Mouse (Mus musculus): ENCODE measurements at regions not wholly inside any gene's neighbourhood (a gene's known extent, or its start where the extent isn't known, plus 50 kb on each side); places are given as distances from the start of the nearest gene placed in this dataset.
A peak's percentile ranks its signal among the peaks of the same experiment; 100 is the strongest.

DNA sequence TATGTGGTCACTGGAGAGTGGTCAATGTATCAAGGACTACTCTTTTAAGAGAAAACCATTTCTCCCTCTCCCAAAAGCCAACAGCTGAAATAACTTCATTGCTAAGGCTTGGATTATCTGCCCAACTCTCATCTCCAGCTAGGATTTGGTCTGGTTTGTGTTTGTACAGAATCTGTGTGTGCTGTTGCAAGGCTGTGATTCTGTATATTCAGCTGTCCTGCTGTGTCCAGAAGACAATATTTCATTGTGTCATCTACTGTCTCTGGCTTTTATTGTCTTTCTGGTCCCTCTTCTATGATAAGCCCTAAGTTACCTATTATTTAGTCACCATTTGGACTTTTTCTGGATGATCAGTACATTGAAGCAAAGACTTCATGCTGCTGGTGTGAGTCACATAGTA, 110.9 kb downstream of the Cenpc1 start:
- no peak for DNase-seq (ENCODE audit: extremely low spot score)

DNA sequence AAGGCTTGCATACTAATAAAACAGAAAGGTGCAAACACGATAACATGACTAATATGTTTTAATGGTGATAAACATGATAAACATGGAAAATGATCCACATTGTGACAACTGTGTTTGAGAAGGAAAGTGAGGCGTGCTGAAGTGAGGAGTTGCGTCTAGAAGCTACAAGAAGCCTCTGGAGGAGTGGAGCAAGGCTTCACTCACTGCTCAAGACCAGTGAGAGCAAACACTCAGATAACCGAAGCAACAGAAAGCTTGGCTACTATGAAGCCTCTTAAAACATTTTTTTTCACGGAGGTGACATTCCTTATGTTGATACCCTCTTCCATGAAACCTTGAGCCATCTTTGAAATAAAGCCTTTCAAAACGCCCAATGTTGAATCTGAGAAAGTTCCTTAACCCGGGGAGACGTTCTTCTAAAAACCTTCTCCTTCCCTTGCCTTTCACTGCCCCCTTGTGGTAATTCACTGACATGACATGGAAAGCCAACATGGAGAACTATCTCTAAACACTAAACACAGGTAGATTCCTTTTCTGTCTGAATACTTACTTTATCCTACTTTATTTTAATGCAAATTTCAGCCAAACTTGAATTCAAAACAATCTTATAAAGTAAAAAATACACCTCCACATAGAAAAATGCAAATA, 128.6 kb downstream of the Cenpc1 start:
- DNase-seq (ENCODE audit: extremely low spot score): peak; percentile 58

DNA sequence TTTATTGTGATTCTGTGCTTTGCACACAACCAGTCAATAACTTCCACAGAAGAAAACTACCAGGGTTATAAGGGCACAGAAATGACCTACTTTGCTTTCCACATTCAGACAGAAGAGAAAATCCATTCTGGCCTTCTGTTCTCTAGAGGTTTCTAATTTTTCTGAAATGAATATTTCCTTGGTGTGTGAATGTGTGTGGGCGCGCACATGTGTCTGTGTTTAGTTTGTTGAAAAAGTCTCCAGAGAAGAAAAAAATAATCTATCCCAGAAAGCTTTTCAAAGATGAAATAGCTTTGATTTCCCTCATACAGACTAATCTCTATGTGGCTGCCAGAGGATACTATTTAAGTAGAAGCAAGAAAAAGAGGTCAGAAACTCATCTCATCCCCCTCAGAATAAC, 147.1 kb downstream of the Cenpc1 start:
- DNase-seq (ENCODE audit: extremely low spot score): no peak

DNA sequence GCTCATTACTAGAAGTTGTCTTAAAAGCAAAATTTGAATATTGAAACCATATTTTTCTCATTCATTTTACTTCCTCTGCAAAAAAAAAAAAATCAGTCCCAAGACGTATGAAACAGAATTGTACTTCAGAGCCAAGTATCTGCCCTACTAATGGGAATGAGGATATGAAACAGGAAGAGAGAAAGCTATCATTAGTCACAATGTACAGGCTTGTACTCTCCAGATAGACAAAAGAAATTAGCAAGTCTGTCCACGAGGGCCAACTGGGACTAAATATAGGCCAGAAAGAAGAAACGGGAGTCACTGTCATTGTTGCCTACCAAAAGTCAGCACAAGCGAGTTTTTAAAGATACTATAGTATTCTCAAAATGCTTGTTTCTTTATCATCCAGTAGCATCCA, 150.4 kb downstream of the Cenpc1 start:
- DNase-seq (ENCODE audit: extremely low spot score): no peak

DNA sequence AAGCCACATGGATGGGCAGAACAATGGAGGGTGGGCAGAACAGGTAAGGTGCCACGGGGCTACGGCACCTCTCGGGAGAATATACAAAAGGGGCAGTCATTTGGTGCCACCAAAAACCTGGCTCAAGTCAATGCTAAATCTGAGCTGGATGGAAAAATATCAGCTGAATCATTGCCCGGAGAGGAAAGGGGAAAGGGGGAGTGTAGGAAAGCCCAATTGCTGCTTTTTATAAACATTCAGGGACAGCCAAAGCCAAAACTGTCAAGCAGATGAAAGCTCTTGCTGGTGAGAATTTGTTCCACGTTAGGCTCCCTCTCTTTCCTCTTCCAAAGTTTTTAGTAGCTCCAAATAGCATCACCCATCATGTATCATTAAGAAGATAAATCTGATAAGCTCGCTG, 168.9 kb downstream of the Cenpc1 start:
- no peak for DNase-seq (ENCODE audit: extremely low spot score)

DNA sequence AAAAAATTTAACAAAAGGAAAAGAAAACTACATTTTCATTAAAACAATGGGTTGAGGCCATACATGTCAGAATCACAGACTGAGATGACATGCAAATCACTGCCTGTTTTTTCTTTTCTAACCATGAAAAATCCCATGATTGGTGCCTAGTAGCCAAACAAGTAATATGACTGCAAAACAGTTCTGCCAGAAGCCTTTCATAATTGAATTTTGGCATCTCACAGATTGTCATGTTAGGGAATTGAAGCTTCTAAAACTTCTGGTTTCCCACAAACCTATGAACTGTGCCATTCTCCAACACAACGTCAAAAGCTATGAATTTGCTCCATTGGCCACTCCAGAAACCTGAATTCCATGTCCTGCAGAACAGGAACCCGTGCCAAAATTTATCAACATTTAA, 169.6 kb downstream of the Cenpc1 start:
- DNase-seq (ENCODE audit: extremely low spot score): no peak

DNA sequence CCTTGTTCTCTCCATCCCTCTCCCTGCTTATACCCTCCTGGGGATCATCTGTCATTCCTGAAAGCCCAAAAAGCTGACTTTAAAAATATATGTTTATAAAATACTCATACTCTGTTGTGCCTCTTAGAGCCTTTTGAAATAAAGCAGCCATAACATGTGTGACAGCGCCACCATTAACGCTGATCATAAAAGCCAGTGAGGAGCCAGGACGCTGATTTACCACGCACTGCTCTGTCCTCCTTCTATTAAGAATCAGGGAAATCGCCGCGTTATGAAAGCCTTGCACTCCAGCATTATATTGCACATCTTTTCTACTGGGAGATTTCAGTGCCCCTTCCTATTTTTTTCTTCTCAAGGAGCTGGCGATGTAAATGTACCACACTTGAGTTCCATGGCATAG, 195.1 kb downstream of the Cenpc1 start:
- DNase-seq (ENCODE audit: extremely low spot score): no peak

DNA sequence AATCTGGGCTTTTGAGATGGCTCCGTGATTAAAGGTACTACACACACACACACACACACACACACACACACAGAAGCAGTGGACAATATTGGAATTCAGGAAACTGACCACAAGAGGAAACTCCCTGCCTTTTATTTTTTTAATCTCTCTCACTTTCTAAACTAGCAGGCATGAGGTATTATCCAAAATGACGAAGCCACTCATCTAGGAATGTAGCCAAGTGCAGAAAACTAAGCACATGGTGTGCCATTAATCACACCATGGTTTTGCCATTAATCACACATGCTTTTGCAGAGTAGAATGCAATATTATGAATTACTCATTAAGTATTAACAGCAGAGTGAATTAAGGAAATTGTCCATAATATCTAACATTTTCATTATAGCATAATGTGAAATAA, 232.8 kb downstream of the Cenpc1 start:
- no peak for DNase-seq (ENCODE audit: extremely low spot score)

DNA sequence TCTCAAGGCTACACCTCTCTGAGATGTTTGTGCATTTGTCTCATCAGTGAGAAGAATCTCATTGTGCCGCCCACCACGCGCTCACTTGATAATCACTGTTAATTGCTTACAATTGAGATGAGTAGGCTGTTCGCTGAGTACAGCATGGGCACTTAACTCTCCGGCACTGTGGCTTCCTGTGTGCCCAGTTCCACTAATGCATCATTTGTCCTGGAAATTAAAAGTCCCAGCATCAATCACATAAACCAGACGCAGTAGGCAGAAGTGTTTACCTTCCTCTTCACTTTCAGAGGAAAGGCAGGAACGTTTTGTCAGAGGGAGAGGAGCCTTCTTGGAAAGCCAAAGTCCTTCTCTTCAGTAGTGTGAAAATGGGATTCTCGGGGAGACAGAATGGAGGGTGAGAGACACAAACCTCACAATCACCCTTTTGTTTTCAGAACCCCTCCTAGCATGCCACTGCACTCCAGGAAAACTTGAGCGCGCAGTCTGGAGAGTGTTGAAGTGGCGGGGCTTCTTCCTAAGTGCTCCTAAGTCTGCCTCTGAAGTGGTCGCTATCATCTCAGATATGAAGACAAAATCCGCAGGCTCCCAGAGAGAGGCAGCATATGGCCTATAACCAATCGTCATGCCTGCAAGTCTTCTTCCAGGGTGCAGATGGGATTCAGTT, 269.7 kb downstream of the Cenpc1 start:
- no peak for DNase-seq (ENCODE audit: extremely low spot score)

DNA sequence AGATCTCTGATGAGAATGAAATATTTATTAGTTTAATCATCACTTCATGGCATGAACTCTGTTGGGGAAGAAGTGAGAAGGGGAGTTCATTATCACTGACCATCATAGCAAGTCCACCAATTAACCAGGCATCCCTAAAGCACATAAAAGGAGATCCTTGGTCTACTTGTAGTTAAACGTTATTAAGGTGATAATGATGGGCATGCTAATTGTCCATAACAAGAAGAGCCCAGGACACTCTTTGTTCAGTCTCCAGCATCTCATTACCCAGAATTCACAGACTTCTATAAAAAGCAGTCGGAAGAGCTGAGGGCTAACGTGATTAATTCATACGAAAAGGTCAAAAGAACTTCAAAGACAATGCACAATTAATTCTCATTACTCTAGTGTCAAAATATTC, 272.2 kb downstream of the Cenpc1 start:
- DNase-seq (ENCODE audit: extremely low spot score): no peak

DNA sequence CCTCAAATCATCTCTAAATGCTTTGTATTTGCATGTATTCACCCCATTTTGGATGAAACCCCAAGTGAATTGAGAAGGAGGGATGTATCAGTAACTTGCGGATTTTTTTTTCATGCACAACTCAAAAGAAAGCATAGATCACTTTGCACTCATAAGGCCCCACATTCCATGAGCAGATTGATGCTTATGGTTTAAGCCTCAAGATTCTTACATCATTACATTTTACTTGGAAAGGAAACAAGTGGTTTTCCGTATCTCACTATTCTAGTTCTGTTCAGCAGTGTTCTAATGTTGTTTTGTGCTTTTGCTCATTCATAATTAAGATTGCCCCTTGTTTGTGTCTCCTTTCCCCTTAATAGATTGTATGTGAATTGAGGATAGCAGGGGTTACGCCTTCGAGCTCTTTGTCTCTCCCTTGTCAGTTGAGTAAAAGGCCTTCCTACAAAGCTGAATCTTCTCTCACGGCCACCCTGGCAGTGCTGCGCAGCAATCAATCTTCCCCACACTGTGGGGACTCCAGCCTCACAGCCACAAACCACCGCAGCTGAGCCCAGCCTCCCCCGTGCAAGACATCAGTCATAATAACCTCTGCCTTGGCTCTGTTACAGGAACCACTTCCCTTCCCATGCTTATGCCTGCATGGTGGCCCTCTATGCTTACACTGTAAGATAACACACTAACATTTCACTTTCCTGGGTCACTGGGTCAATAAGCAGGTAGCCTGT, 284.5 kb downstream of the Cenpc1 start:
- DNase-seq (ENCODE audit: extremely low spot score): peak; percentile 23

DNA sequence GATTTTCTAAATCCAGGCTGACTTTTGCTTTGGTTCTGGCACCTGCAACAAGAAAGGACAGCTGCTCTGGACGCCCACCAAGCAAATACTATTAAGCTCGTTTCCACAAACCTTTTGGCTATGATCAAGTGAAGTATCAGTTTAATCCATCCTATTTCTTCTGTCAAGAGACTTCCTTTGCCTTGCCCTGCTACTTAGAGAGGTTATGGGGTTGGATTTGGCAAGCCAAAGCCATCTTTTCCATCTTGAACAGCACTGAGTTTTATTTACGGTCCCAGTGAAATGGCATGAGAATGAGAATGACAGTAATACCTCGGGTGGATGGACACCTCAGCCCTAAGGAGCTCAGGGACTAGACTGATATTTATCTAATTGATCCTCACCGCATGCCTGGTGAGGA, 285.4 kb downstream of the Cenpc1 start:
- DNase-seq (ENCODE audit: extremely low spot score): no peak

DNA sequence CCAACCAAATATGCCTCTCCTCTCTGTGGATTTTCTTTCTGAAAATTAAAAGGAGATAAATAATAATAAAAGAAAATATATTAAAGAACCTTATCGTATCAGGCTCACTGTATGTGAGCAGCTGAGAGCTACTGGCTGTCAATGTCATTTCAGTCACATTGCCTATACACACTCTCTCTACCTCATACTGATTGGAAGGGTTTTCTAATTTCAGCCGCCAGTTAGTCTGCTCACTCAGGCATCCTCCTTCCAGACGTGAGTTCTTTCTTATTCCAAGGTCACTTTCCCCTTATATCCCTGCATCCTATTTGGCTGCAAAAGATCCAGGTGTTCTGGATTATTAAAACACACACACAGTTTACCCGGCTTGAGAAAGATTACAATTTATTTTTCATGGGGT, 286.2 kb downstream of the Cenpc1 start:
- DNase-seq (ENCODE audit: extremely low spot score): no peak

DNA sequence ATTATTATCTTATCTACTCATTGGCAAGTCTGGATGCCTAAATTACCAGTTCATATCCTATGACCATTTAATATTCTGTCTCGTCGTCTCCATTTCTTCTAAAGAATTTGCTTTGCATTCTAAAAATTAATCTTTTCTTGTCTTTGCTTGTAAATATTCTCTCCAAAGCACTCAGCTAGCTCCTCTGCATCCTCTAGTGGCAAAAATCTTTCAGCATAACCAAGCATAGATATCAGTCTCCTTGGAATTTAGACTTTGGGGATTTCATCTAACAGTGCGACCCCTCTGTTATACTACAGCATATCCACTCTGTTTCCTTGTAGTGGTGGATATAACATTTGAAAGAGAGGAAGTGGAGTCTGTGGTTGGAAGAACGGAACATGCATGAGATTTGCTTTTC, 292.7 kb downstream of the Cenpc1 start:
- DNase-seq (ENCODE audit: extremely low spot score): no peak

DNA sequence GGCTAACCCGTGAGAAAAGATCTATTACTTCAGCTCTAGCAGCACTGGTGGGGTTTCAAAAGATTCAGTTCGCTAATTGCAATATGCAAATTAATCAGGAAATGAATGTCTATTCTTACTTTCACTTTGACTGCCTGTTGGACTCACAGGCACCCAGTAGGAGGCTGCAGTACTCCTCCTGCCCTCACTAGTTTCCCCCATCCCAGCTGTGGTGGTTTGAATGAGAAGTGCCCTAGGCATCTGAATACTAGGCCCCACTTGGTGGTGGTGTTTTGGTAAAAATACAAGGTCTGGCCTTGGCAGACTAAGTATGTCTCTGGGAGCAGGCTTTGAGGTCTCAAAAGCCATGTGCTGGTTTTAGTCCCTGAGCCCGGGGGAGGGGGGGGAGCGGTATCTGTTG, 293.3 kb downstream of the Cenpc1 start:
- DNase-seq (ENCODE audit: extremely low spot score): no peak

DNA sequence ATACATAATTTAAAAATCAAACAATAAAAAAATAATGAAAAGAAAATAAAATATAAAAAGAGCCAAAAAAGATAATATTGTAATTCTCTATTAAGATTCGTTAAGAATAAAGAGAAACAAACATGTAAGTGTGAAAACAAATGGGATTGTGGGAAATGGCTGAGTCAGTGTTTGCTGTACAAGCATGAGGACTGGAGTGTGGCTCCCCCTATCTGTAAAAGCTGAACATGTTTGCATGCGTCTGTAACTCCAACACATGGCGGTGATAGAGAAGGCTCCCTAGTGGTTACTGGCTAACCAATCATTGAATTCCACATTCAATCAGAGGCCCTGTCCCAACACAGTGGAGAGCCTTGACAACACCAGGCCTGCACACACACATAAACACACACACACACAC, 298.2 kb downstream of the Cenpc1 start:
- DNase-seq (ENCODE audit: extremely low spot score): no peak

DNA sequence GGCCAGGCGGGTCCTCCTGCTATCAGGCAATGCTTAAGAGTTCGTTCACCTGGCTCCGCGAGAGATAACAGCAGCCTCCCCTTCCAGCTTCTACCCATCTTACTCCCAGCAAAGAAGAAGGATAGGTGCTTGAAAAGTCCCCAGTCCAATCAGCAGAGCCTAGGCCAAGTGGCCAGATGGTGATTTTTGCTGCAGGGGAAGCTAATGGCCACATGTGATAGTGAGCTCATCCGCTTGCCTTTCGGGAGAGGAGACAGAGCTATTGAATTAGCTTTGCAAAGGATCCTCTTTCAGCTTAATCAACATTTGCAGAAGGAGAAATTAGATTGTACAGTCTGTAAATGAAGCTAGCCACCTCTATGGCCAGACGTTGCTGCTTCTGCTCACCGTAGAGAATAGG, 308.7 kb downstream of the Cenpc1 start:
- no peak for DNase-seq (ENCODE audit: extremely low spot score)

DNA sequence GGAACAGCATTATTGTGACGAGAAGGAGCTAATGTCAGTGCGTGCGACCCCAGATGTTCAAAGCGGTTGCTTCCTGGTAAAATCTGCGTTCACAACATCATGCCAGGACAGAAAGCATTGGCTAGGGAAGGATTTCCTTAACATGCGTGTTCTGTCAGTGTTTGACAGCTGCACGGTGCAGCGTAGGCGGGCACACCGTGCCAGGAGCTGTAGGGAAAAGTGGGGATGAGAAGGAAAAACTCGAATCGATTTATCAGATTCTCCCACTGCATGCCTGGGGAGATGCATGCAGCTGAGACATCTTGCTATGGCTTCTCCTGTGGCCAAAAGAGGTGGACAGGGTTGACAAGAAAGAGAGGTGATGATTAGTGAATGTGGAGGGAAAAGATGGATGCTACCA, 311.2 kb downstream of the Cenpc1 start:
- DNase-seq (ENCODE audit: extremely low spot score): no peak

DNA sequence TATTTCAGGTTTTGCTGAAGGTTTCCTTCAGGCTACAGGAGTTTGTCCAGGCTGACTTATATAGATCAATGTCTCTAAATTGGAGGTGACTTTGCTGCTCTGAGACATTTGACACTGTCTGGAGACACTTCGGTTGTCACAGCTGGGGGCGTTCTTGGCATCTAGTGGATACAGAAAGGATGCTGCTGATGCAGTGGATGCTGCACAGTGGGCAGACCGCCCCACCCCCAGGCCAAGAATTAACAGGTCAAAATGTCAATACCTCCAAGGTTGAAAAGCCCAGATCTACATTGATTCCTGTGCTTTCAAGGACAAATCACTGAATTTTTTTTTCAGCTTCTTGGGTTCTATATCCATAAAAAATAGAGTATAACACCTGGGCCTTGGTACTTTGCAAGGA, 312.3 kb downstream of the Cenpc1 start:
- DNase-seq (ENCODE audit: extremely low spot score): no peak

DNA sequence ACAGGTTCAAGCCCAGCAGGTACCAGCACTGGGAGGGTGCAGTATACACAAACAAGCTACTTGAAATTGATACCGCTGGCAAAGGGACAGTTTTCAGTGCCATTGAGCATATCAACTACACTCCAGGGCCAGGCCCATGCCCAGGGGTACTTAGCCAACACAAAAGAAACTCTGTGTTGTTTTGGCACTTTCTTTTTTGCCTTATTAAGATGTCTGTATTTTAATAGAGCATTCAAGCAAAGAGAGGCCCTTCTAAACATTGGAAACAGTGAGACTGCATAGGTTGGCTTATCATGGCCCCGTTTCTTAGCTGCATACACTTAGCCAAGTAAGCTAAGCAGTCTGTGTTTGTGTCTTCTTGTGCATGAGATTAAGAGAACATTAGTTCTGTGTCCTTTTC, 313.7 kb downstream of the Cenpc1 start:
- DNase-seq (ENCODE audit: extremely low spot score): no peak

DNA sequence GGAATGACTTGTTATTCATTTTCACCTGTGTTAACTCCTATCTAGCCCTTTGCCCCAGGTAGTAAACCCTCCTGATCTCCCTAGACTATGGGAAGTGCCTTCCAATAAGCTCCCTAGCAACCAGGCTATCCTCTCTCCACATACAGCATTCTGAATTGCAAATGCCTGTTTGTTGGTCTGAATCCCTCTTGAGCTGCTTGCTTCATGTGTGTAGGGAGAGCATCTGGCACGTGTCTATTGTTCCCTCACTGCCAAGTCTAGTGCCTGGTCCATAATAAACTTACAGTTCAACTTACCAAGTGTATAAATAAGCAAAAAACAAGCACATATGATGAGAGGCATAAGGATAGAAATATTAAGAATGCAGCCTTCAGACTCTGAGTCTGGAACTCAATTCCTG, 314.5 kb downstream of the Cenpc1 start:
- DNase-seq (ENCODE audit: extremely low spot score): no peak

DNA sequence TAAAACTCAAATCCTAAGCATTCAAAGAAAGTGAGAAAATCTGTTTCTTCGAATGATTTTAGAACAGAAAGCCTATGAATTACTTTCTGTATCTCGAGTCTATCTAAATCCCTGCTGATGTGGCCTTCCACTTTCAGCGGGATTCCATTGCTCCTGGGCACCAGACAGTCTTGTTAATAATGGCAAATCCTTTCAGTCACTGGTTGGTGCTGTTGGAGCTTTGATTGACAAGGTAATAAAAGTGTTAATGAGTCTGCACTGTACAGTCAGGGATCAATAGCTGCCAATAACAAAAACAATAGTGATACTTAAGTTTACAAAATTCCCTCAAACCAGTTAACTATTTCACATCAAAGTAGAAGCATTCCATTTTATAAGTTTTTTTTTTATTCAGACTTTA, 335.8 kb downstream of the Cenpc1 start:
- DNase-seq (ENCODE audit: extremely low spot score): no peak

DNA sequence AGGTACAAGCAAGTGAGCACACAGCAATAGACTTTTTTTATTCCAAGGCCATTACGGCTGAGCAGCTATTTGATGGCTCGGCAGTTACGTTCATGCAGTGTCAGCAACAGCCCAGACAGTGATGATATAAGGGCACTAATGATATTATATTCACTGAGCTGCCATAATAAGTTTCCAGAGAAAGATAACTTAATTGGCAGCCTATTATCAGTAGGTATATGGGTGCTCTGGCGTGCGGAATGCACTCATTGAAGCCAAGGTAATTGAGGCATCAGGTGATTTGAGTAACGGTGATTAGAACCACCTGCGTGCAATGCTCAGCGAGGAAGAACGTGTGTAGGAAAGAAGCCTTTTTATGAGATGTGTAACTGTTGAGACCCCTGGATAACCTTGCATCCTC, 358.0 kb downstream of the Cenpc1 start:
- DNase-seq (ENCODE audit: extremely low spot score): no peak
